Mouse (Mus musculus) layer of hippocampus, adult 6 months (tissue): ENCODE results near the gene Ankrd65. TPM values are rescaled to one million over a fixed set of nuclear protein-coding genes. Genes with fewer than 3 reads are reported as not detected.

Source experiments
- long read RNA-seq, 2 experiments: library from polyadenylated mRNA; unstranded; transcript quantifications; one replicate each; pipeline ENCODE4 v2.0.0; 2019 to 2020
- microRNA-seq: library from miRNA; unstranded; fragments of <30 nt; microRNA quantifications from one replicate; pipeline ENCODE4 v1.2.0, GENCODE M21; 2020
- polyA plus RNA-seq: library from polyadenylated mRNA; unstranded; fragments of <200 nt; fragmentation: Nextera tagmentation; gene quantifications from 2 replicates; pipeline ENCODE4 v1.2.3, GENCODE M21; 2021

Gene Ankrd65
- 0.19 TPM in 1 of 2 replicates, not detected in the other for polyA plus RNA-seq
- long read RNA-seq, experiment 1 = 0 reads
- long read RNA-seq, experiment 2 = 0 reads

GRCm38 (mm10) chr4:155790021-155790489 is at the start of gene Ankrd65:
Gene Ankrd65, plus strand, starts transcription at chr4:155790439.

GRCm38 (mm10) chr4:155760613-155761355 is 29.5 kb upstream of the Ankrd65 start, which contains the start of gene Atad3a:
Gene Atad3a, minus strand, starts transcription at chr4:155761093.

DNA sequence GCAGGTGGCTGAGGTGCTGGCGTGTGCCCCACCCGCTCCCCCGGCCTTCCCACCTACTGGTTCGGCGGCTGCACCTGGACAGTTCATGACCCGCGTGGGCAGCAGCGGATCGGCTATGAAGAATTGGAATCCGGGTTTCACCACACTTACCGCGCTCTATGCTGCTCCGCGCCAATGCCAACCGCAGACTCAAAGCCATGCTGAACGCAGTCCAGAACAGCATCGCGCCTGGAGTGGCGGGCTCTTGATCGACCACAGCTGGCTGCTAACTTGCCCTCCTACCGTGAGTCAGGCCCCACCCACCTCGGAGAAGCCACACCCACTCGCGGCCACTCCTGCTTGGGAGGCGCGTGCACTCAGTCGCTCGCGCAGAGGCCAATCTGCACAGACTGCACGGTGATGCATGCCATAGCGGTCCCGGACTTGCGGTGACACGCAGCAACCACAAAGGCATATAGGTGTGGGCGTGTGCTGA is 15.9 kb upstream of the Ankrd65 start, which contains the start of gene Vwa1:
TSS of gene Vwa1 (minus strand) at position 419 of the 475 bp plus-strand sequence.

GRCm38 (mm10) chr4:155785819-155786218 is 4.4 kb upstream of the Ankrd65 start, which contains the start of gene Tmem88b:
Gene Tmem88b, minus strand, starts transcription at chr4:155785874.

DNA sequence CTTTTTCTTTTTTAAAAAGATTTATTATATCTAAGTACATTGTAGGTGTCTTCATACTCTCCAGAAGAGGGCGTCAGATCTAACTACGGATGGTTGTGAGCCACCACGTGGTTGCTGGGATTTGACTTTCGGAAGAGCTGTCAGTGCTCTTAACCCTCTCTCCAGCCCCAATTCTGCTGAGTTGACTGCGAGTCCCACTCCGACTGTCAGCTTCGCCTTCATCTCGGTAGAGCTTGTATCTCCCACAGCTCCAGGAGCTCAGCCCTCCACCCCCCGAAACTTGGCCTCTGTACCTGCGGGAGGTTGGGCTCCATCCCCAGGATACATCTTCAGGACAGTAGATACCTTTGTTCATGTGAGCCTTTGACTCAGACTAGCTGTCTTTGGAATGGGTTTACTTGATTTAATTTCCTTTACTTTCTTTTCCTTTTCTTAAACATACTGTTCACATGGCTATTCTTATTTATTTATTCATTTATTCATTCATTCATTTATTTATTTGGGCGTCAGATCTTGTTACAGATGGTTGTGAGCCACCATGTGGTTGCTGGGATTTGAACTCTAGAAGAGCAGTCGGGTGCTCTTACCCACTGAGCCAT is 12.6 kb downstream of the Ankrd65 start, which contains the start of gene Mrpl20:
TSS of gene Mrpl20 (plus strand) at position 138 of the 599 bp plus-strand sequence.

GRCm38 (mm10) chr4:155811929-155812664 is 21.9 kb downstream of the Ankrd65 start, which contains the start of gene Ccnl2:
Gene Ccnl2, plus strand, starts transcription at chr4:155812489.

DNA sequence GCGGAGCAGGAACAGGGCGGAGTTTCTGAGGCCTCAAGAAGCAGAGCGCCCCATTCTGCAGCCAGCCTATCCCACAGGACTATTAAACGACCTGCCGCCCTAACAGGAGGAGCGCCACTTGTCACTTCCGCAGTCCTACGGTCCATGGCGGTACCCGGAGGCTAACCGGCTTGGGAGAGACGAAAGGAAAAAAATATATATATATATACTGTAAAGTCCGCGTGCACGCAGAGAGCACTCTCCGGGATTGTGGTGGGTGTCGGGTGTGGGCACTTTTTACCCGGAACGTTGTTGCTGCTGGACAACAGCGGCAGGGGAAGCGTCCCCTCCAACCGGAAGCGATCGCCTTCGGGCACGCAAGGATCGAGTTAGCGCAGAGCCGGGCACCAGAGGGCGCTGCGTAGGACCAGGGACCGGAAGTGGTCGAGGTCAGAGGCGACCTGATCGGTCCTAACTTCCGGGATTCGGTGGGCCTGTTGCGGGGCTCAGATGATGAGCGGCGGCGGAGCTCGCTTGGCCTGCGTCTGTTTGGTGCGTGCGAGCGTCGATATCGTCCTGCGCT is 41.0 kb downstream of the Ankrd65 start, which contains the start of gene Aurkaip1:
TSS of gene Aurkaip1 (plus strand) at position 68 of the 562 bp plus-strand sequence.

DNA sequence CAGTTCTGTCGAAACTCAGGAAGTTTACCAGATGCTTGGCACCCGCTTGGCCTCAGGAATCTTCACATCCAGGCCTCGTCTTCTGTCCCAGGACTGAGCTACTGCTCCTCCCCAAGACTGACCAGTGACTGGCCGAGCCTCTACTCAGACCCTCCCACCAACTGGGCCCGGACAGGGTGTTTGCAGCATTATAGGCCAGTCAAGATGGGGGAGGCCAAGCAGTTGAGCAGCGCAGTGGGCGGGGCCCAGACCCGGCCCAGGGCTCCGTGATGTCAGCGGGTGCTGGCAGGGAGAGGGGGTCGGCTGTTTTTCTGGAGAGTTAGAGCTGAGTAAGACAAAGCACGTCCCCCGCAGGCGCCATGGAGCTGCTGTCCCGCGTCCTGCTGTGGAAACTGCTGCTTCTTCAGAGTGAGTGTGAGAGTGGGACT is 49.3 kb downstream of the Ankrd65 start, which contains the start of gene Mxra8:
TSS of gene Mxra8 (plus strand) at position 198 of the 428 bp plus-strand sequence.

GRCm38 (mm10) chr4:155846871-155847578 is 56.8 kb downstream of the Ankrd65 start, which contains the start of gene Dvl1:
Gene Dvl1, plus strand, starts transcription at chr4:155847402.

Small RNAs within 50 kb of the gene (microRNA-seq; reads per million reads assigned to microRNA genes)
- gene Gm27743 = not detected

Other genes with a start within 250 kb of the Ankrd65 start
- gene Nadk, start 228.1 kb upstream of the Ankrd65 start, polyA plus RNA-seq = 58.4 and 62.6 TPM in 2 replicates
- gene Slc35e2, start 189.0 kb upstream of the Ankrd65 start, polyA plus RNA-seq = 26.4 and 31.2 TPM in 2 replicates
- gene Cdk11b, start 165.6 kb upstream of the Ankrd65 start, polyA plus RNA-seq = 35.4 and 39.2 TPM in 2 replicates
- gene Gm10563, start 145.0 kb upstream of the Ankrd65 start, polyA plus RNA-seq = not detected in 2 replicates
- gene Mmp23, start 137.1 kb upstream of the Ankrd65 start, polyA plus RNA-seq = 0.45 and 0.87 TPM in 2 replicates
- gene Mib2, start 121.2 kb upstream of the Ankrd65 start, polyA plus RNA-seq = 14.8 and 16.5 TPM in 2 replicates
- gene Fndc10, start 96.1 kb upstream of the Ankrd65 start, polyA plus RNA-seq = 10.0 and 11.8 TPM in 2 replicates
- 201 and 210 TPM in 2 replicates for gene Ssu72, start 85.6 kb upstream of the Ankrd65 start, polyA plus RNA-seq
- 2.4 and 2.9 TPM in 2 replicates for gene Tmem240, start 55.6 kb upstream of the Ankrd65 start, polyA plus RNA-seq
- gene Atad3a, start 29.3 kb upstream of the Ankrd65 start, polyA plus RNA-seq = 28.5 and 32.9 TPM in 2 replicates
- 14.0 and 15.3 TPM in 2 replicates for gene Vwa1, start 15.7 kb upstream of the Ankrd65 start, polyA plus RNA-seq
- gene Tmem88b, start 4.6 kb upstream of the Ankrd65 start, polyA plus RNA-seq = 10.0 and 10.7 TPM in 2 replicates
- 367 and 368 TPM in 2 replicates for gene Mrpl20, start 12.4 kb downstream of the Ankrd65 start, polyA plus RNA-seq
- 23.5 and 25.2 TPM in 2 replicates for gene Ccnl2, start 22.1 kb downstream of the Ankrd65 start, polyA plus RNA-seq
- 269 and 273 TPM in 2 replicates for gene Aurkaip1, start 40.8 kb downstream of the Ankrd65 start, polyA plus RNA-seq
- 6.7 and 11.4 TPM in 2 replicates for gene Mxra8, start 49.2 kb downstream of the Ankrd65 start, polyA plus RNA-seq
- 4.7 TPM in 2 replicates for gene Dvl1, start 57.0 kb downstream of the Ankrd65 start, polyA plus RNA-seq
- gene Tas1r3, start 72.9 kb downstream of the Ankrd65 start, polyA plus RNA-seq = 0.05 and 0.08 TPM in 2 replicates
- 14.0 and 15.0 TPM in 2 replicates for gene Cptp, start 79.0 kb downstream of the Ankrd65 start, polyA plus RNA-seq
- 35.4 and 38.5 TPM in 2 replicates for gene Ints11, start 79.1 kb downstream of the Ankrd65 start, polyA plus RNA-seq
- gene Pusl1, start 101.3 kb downstream of the Ankrd65 start, polyA plus RNA-seq = 45.2 and 57.4 TPM in 2 replicates
- gene Acap3, start 101.4 kb downstream of the Ankrd65 start, polyA plus RNA-seq = 25.0 and 25.7 TPM in 2 replicates
- gene Ube2j2, start 153.4 kb downstream of the Ankrd65 start, polyA plus RNA-seq = 39.1 and 45.7 TPM in 2 replicates
- gene C1qtnf12, start 171.9 kb downstream of the Ankrd65 start, polyA plus RNA-seq = 24.1 and 39.1 TPM in 2 replicates
- gene B3galt6, start 202.2 kb downstream of the Ankrd65 start, polyA plus RNA-seq = 22.8 and 23.7 TPM in 2 replicates
- gene Sdf4, start 202.4 kb downstream of the Ankrd65 start, polyA plus RNA-seq = 149 and 160 TPM in 2 replicates
- gene Tnfrsf4, start 223.4 kb downstream of the Ankrd65 start, polyA plus RNA-seq = not detected in 2 replicates
- gene Tnfrsf18, start 235.7 kb downstream of the Ankrd65 start, polyA plus RNA-seq = 0.21 and 0.23 TPM in 2 replicates